Mouse (Mus musculus): ENCODE data around the gene Acp7. TPM values are rescaled to one million over a fixed set of nuclear protein-coding genes. Genes with fewer than 3 reads are reported as not detected.

The Acp7 gene
- polyA plus RNA-seq, 1 experiment from 2014 or later, result not detected

DNA sequence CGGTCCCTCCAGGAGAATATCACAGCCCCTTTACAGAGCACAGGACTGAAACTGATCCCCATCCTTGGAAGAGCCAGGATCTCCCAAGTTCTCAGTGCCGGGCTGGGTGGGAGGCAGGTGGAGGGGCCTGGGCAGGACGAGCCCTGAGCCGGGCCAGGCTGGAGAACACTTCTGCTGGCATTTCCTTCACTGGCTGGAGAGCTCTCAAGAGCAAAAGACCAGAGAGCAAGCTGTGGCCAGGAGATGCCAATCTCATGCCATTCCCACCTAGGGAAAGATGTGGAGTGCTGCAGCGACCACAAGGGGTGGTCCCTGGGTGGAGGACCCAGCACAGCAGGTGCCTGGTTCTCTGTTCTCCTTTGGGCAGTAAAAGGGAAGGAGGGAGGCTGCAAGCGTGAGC lies 46.1 kb downstream of the Acp7 start:
- no peaks in the 10 kb centered on the region for H3K9me3 ChIP-seq
- peaks cover 71% of the 10 kb centered on the region for H3K4me1 ChIP-seq
- ATAC-seq (ENCODE audit: insufficient number of reproducible peaks, insufficient read depth, low FRiP score, low TSS enrichment, low read depth), result no peak
- no peak overlapping the region for H3K9ac ChIP-seq
- peak overlapping the region; percentile 36; the same call in 1 of the 2 replicates for H3K27ac ChIP-seq
- no peak overlapping the region for H3K4me3 ChIP-seq
- no peak overlapping the region for H3K4me2 ChIP-seq
- 78% methylated on average over 6 of the region's 6 CpGs for WGBS
- no peaks in the 10 kb centered on the region for H3K36me3 ChIP-seq
- H3K27me3 ChIP-seq, result no peaks in the 10 kb centered on the region

DNA sequence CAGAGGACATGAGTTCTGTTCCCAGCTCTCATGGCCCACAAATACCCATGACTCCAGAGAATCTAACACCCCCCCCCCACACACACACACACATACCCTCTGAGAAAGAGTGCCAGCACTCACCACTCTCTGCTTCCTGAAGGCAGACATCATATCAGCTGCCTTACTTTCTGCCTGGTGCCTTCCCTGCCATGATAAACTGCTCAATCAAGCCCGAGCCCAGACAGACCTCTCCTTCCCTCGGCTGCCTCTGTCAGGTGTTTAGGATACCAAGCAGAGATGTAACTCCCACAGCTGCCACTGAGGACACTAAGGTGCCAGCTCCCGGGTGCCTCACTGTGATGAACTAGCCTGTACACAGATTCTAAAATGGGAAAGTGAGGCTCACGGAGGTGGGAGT lies 46.7 kb downstream of the Acp7 start:
- WGBS, result 73% methylated on average over 4 of the region's 4 CpGs
- H3K36me3 ChIP-seq, result no peaks in the 10 kb centered on the region
- no peaks in the 10 kb centered on the region for H3K27me3 ChIP-seq
- H3K9ac ChIP-seq, result no peak overlapping the region
- 0 out of 2 replicates have a peak overlapping the region, but pooled peaks have one; percentile 5 for H3K27ac ChIP-seq
- no peak overlapping the region for H3K4me2 ChIP-seq
- ATAC-seq (ENCODE audit: insufficient number of reproducible peaks, insufficient read depth, low FRiP score, low TSS enrichment, low read depth), result no peak
- H3K4me1 ChIP-seq, result peaks cover 74% of the 10 kb centered on the region
- no peak overlapping the region for H3K4me3 ChIP-seq
- H3K9me3 ChIP-seq, result no peaks in the 10 kb centered on the region

GRCm38 (mm10) chr7:28583570-28584344 lies 47.4 kb downstream of the Acp7 start:
- no peak for ATAC-seq (ENCODE audit: insufficient number of reproducible peaks, insufficient read depth, low FRiP score, low TSS enrichment, low read depth)
- Histone ChIP-seq H3K4me1 (peaks cover 74% of the 10 kb centered on the region), H3K27ac (peak overlapping the region; percentile 5; the same call in 1 of the 2 replicates), H3K4me2 (no peak overlapping the region), H3K4me3 (no peak overlapping the region), H3K27me3 (no peaks in the 10 kb centered on the region), H3K36me3 (no peaks in the 10 kb centered on the region), H3K9me3 (no peaks in the 10 kb centered on the region), H3K9ac (no peak overlapping the region)
- 68% methylated on average over 8 of the region's 8 CpGs for whole genome bisulfite sequencing

DNA sequence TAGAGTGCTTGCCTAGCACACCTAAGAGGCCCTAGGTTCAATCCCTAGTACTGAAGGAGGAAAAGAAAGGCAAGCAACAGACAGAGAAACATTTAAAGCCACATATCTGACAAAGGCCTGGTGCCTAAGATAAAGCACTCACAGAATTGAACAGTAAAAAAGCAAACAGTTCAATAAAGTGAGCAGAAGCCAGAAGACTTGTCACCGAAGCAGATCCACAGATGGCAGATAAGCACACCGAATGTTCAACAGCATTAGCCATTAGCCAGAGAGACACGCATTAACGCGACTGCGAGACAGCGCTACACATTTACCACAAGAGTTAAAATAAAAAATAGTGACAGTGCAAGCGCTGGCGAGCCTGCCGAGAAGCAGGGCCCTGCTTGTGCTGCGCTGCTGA lies 48.3 kb downstream of the Acp7 start:
- H3K27me3 ChIP-seq, result no peaks in the 10 kb centered on the region
- no peak overlapping the region for H3K4me2 ChIP-seq
- 81% methylated on average over 11 of the region's 11 CpGs for WGBS
- no peak overlapping the region for H3K27ac ChIP-seq
- H3K36me3 ChIP-seq, result no peaks in the 10 kb centered on the region
- no peak for ATAC-seq (ENCODE audit: insufficient number of reproducible peaks, insufficient read depth, low FRiP score, low TSS enrichment, low read depth)
- no peaks in the 10 kb centered on the region for H3K9me3 ChIP-seq
- no peak overlapping the region for H3K4me3 ChIP-seq
- H3K9ac ChIP-seq, result no peak overlapping the region
- H3K4me1 ChIP-seq, result peaks cover 74% of the 10 kb centered on the region

DNA sequence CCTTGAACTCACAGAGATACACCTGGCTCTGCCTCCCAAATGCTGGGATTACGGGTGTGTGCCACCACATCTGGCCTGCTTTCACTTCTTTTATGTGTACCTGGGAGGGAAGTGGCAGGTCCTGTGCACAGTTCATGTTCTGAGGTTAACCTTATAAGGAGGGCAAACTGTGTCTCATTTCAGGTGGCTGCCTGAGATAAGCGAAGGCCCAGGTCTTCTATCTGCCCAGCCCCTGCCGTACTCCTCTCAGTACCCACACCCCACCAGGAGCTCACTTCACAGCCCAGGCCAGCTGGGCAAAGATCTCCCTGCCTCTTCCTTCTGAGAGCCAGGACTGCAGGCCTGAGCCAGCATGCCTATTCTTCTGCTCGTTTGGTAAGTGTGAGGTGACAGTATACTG lies 49.4 kb downstream of the Acp7 start:
- no peak for ATAC-seq (ENCODE audit: insufficient number of reproducible peaks, insufficient read depth, low FRiP score, low TSS enrichment, low read depth)
- 89% methylated on average over 4 of the region's 4 CpGs for WGBS
- peaks cover 74% of the 10 kb centered on the region for H3K4me1 ChIP-seq
- H3K9ac ChIP-seq, result no peak overlapping the region
- no peaks in the 10 kb centered on the region for H3K36me3 ChIP-seq
- H3K27me3 ChIP-seq, result no peaks in the 10 kb centered on the region
- H3K4me2 ChIP-seq, result no peak overlapping the region
- H3K9me3 ChIP-seq, result no peaks in the 10 kb centered on the region
- no peak overlapping the region for H3K4me3 ChIP-seq
- no peak overlapping the region for H3K27ac ChIP-seq

GRCm38 (mm10) chr7:28579826-28580225 lies 51.3 kb downstream of the Acp7 start:
- Histone ChIP-seq H3K9me3 (no peaks in the 10 kb centered on the region), H3K4me3 (no peak overlapping the region), H3K4me1 (peaks cover 70% of the 10 kb centered on the region), H3K4me2 (no peak overlapping the region), H3K27me3 (no peaks in the 10 kb centered on the region), H3K36me3 (no peaks in the 10 kb centered on the region), H3K27ac (no peak overlapping the region), H3K9ac (0 out of 2 replicates have a peak overlapping the region, but pooled peaks have one; percentile 0)
- 61% methylated on average over 5 of the region's 5 CpGs for WGBS
- no peak for ATAC-seq (ENCODE audit: insufficient number of reproducible peaks, insufficient read depth, low FRiP score, low TSS enrichment, low read depth)

- no peak overlapping the region for H3K4me2 ChIP-seq
- H3K9ac ChIP-seq, result no peak overlapping the region
- H3K4me3 ChIP-seq, result no peak overlapping the region
- H3K9me3 ChIP-seq, result no peaks in the 10 kb centered on the region
- no peaks in the 10 kb centered on the region for H3K27me3 ChIP-seq
- WGBS, result 80% methylated on average over 5 of the region's 5 CpGs
- no peaks in the 10 kb centered on the region for H3K36me3 ChIP-seq
- peaks cover 57% of the 10 kb centered on the region for H3K4me1 ChIP-seq
- ATAC-seq (ENCODE audit: insufficient number of reproducible peaks, insufficient read depth, low FRiP score, low TSS enrichment, low read depth), result no peak
- H3K27ac ChIP-seq, result peak overlapping the region; percentile 78; the same call in 1 of the 2 replicates
These were observed 52.5 kb downstream of the Acp7 start for GRCm38 (mm10) chr7:28578543-28579053.

DNA sequence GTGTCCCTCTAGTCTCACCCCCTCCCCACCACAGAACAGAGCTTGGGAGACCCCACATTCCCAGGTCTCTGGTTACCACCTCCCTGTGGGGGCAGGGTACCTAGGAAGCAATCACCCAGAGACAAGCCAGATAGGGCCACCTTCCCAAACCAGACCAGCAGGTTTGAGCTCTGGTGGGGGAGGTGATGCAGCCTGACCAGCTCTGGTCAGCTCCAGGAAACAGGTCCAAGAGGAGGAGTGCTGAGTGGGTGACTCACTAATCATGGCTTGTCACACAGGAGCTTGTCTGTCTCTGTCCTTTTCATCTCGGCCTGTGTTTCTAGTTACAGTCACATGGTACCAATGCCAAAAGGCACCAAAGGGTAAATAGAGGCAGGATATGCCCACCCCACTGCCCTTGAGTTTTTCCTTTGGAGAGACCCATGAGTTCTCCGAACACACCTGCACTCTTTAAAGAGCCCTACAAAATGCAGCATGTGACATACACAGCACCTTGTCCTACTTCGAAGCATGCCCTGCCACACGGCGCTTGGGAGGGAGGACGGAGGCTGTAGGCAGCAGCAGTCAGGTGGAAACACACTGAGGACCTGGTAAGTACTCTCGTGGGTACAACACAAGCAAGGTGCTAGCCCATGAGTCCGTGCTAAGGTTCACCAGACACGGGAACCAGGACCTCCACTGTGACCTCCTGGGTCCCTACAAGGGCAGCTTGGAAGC lies 53.1 kb downstream of the Acp7 start:
- Histone ChIP-seq H3K4me1 (peaks cover 52% of the 10 kb centered on the region), H3K36me3 (no peaks in the 10 kb centered on the region), H3K27me3 (no peaks in the 10 kb centered on the region), H3K4me3 (no peak overlapping the region), H3K9me3 (no peaks in the 10 kb centered on the region), H3K9ac (0 out of 2 replicates have a peak overlapping the region, but pooled peaks have one; percentile 53), H3K4me2 (no peak overlapping the region), H3K27ac (peak overlapping the region; percentile 78)
- WGBS, result 72% methylated on average over 9 of the region's 9 CpGs
- ATAC-seq (ENCODE audit: insufficient number of reproducible peaks, insufficient read depth, low FRiP score, low TSS enrichment, low read depth), result no peak

- H3K27me3 ChIP-seq, result no peaks in the 10 kb centered on the region
- peak overlapping the region; percentile 78 for H3K27ac ChIP-seq
- no peaks in the 10 kb centered on the region for H3K9me3 ChIP-seq
- no peak overlapping the region for H3K4me2 ChIP-seq
- no peak overlapping the region for H3K4me3 ChIP-seq
- H3K36me3 ChIP-seq, result no peaks in the 10 kb centered on the region
- H3K9ac ChIP-seq, result peak overlapping the region; percentile 53
- H3K4me1 ChIP-seq, result peaks cover 61% of the 10 kb centered on the region
- WGBS, result 74% methylated on average over 5 of the region's 5 CpGs
- ATAC-seq (ENCODE audit: insufficient number of reproducible peaks, insufficient read depth, low FRiP score, low TSS enrichment, low read depth), result peak; percentile 61
These were observed 54.7 kb downstream of the Acp7 start for GRCm38 (mm10) chr7:28576271-28576914.

DNA sequence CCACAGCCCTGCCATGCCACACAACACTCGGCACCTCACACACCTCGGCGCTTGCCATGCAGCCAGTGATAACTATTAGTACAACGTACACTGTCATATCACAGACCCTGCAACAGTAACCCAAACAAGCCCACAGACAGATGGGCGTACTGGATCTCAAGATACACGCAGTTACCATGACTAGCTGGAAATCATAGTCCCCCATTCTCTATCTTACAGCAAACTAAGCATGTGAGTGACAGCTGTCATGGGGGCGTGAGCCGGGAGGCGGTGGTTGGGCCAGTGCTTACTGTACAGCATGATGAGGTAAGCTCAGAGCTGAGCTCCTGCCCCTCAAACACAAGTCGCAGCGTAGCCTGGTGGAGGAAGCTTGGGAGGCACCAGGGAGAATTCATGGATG lies 55.5 kb downstream of the Acp7 start:
- Histone ChIP-seq H3K4me2 (no peak overlapping the region), H3K27me3 (no peaks in the 10 kb centered on the region), H3K4me3 (no peak overlapping the region), H3K9me3 (no peaks in the 10 kb centered on the region), H3K9ac (no peak overlapping the region), H3K27ac (peak overlapping the region; percentile 78), H3K4me1 (peaks cover 69% of the 10 kb centered on the region), H3K36me3 (no peaks in the 10 kb centered on the region)
- ATAC-seq (ENCODE audit: insufficient number of reproducible peaks, insufficient read depth, low FRiP score, low TSS enrichment, low read depth), result no peak
- WGBS, result 82% methylated on average over 11 of the region's 11 CpGs

- Histone ChIP-seq H3K4me1 (peaks cover 58% of the 10 kb centered on the region), H3K4me3 (no peak overlapping the region)
- 96% methylated on average over 3 of the region's 3 CpGs for WGBS
These were observed 57.9 kb downstream of the Acp7 start for GRCm38 (mm10) chr7:28573236-28573635.

More at GRCm38 (mm10) chr7:28573236-28573635, 57.9 kb downstream of the Acp7 start:
- Histone ChIP-seq H3K27me3 (no peaks in the 10 kb centered on the region), H3K9ac (no peak overlapping the region), H3K4me2 (no peak overlapping the region), H3K36me3 (peaks cover 17% of the 10 kb centered on the region), H3K27ac (no peak overlapping the region), H3K9me3 (no peaks in the 10 kb centered on the region)
- no peak for ATAC-seq (ENCODE audit: insufficient number of reproducible peaks, insufficient read depth, low FRiP score, low TSS enrichment, low read depth)
